Mouse (Mus musculus) CH12.LX (cell line): ENCODE measurements around the gene Zfp184. TPM values are rescaled to one million over a fixed set of nuclear protein-coding genes. Genes with fewer than 3 reads are reported as not detected.

Source experiments
- DNase-seq: peaks from one replicate; pipeline ENCODE4 v3.0.0-alpha.2; 2013; ENCODE audit errors: extremely low read depth
- H3K27ac ChIP-seq: 2 replicates; pipeline ENCODE4 v1.5.1; 2012; ENCODE audit warnings: low read depth, mild to moderate bottlenecking, control low read depth, moderate library complexity; ENCODE audit not compliant: insufficient read depth
- H3K27me3 ChIP-seq: replicated peaks from 2 replicates; pipeline ENCODE3; 2012; ENCODE audit warnings: inconsistent platforms
- H3K36me3 ChIP-seq, 2 experiments: replicated peaks in 1 of 2; 2 replicates each; pipeline versions ENCODE3 to v1.6.1; 2012; ENCODE audit warnings: inconsistent platforms in 1 of 2, low read length in 1 of 2, mild to moderate bottlenecking in 1 of 2, mixed read lengths in 1 of 2, moderate library complexity in 1 of 2; ENCODE audit not compliant: control insufficient read depth in 1 of 2, insufficient read depth in 1 of 2
- H3K4me1 ChIP-seq, 2 experiments: 2 replicates each; pipeline ENCODE4 v1.6.1; 2012; ENCODE audit warnings: inconsistent platforms in 1 of 2, moderate library complexity in 1 of 2; ENCODE audit not compliant: insufficient read depth in 2 of 2, control insufficient read depth in 1 of 2
- H3K4me2 ChIP-seq: 2 replicates; pipeline ENCODE4 v1.6.1; 2012; ENCODE audit warnings: low read depth, mild to moderate bottlenecking, control low read depth; ENCODE audit not compliant: poor library complexity, insufficient read depth, severe bottlenecking
- H3K4me3 ChIP-seq, 3 experiments: fragments of 150-350 bp in 1 of 3; sonication (generic) in 1 of 3; replicated peaks in 1 of 3; 2 replicates each; pipeline versions ENCODE3 to v1.5.1; 2011 to 2012; ENCODE audit warnings: low read depth in 2 of 3, low read length in 2 of 3, mild to moderate bottlenecking in 2 of 3, moderate library complexity in 2 of 3, control low read depth in 1 of 3, improper control_type of control experiment in 1 of 3, inconsistent platforms in 1 of 3, mixed read lengths in 1 of 3; ENCODE audit not compliant: poor library complexity in 1 of 3
- H3K79me2 ChIP-seq: replicated peaks from 2 replicates; pipeline ENCODE4 v1.6.1; 2012; ENCODE audit warnings: mild to moderate bottlenecking, moderate library complexity; ENCODE audit not compliant: control insufficient read depth, poor library complexity, insufficient read depth, severe bottlenecking; ENCODE audit errors: extremely low read depth
- H3K9ac ChIP-seq: 2 replicates; pipeline ENCODE4 v1.6.1; 2012; ENCODE audit warnings: low read depth, mild to moderate bottlenecking, control low read depth, moderate library complexity; ENCODE audit not compliant: insufficient read depth
- H3K9me3 ChIP-seq: replicated peaks from 2 replicates; pipeline ENCODE3; 2012; ENCODE audit warnings: low read length, inconsistent platforms, mixed read lengths
- CHD1 ChIP-seq: IDR thresholded peaks from 2 replicates; pipeline ENCODE4 v1.6.1; 2012; ENCODE audit warnings: low read depth, low read length, improper control_type of control experiment, inconsistent platforms
- CTCF ChIP-seq, 2 experiments: IDR thresholded peaks in 1 of 2; conservative IDR thresholded peaks in 1 of 2; 2 replicates each; pipeline ENCODE4 v1.5.1; 2011 to 2012; ENCODE audit warnings: low read depth in 2 of 2, low read length in 2 of 2, improper control_type of control experiment in 1 of 2, inconsistent platforms in 1 of 2, mild to moderate bottlenecking in 1 of 2, moderate library complexity in 1 of 2
- E2F4 ChIP-seq: IDR thresholded peaks from 2 replicates; pipeline ENCODE4 v1.6.1; 2011; ENCODE audit warnings: low read depth, low read length, improper control_type of control experiment; ENCODE audit not compliant: insufficient replicate concordance
- ELF1 ChIP-seq: IDR thresholded peaks from 2 replicates; pipeline ENCODE4 v1.6.1; 2014; ENCODE audit warnings: low read depth, mild to moderate bottlenecking, inconsistent platforms, low read length, improper control_type of control experiment
- GABPA ChIP-seq: IDR thresholded peaks from 2 replicates; pipeline ENCODE4 v1.6.1; 2012; ENCODE audit warnings: low read depth, low read length, improper control_type of control experiment, inconsistent platforms; ENCODE audit not compliant: insufficient replicate concordance
- HCFC1 ChIP-seq: IDR thresholded peaks from 2 replicates; pipeline ENCODE4 v1.6.1; 2012; ENCODE audit warnings: low read depth, mild to moderate bottlenecking, inconsistent platforms, low read length, improper control_type of control experiment
- KAT2A ChIP-seq: IDR thresholded peaks from 2 replicates; pipeline ENCODE4 v1.6.1; 2012; ENCODE audit warnings: low read length, improper control_type of control experiment, inconsistent platforms; ENCODE audit not compliant: insufficient replicate concordance
- MAFK ChIP-seq: IDR thresholded peaks from 2 replicates; pipeline ENCODE4 v1.6.1; 2011; ENCODE audit warnings: low read length, improper control_type of control experiment; ENCODE audit not compliant: insufficient replicate concordance
- MAZ ChIP-seq: IDR thresholded peaks from 2 replicates; pipeline ENCODE4 v1.6.1; 2012; ENCODE audit warnings: low read depth, mild to moderate bottlenecking, inconsistent platforms, low read length, improper control_type of control experiment, moderate library complexity
- MEF2A ChIP-seq: IDR thresholded peaks from 2 replicates; pipeline ENCODE4 v1.6.1; 2014; ENCODE audit warnings: low read depth, mild to moderate bottlenecking, inconsistent platforms, low read length, improper control_type of control experiment, borderline replicate concordance
- MYC ChIP-seq: IDR thresholded peaks from 2 replicates; pipeline ENCODE4 v1.6.1; 2011; ENCODE audit warnings: low read depth, mild to moderate bottlenecking, improper control_type of control experiment, low read length
- NRF1 ChIP-seq: IDR thresholded peaks from 2 replicates; pipeline ENCODE4 v1.6.1; 2014; ENCODE audit warnings: low read depth, mild to moderate bottlenecking, inconsistent platforms, low read length, improper control_type of control experiment, moderate library complexity
- POLR2A ChIP-seq: IDR thresholded peaks from 2 replicates; pipeline ENCODE4 v1.6.1; 2011; ENCODE audit warnings: low read depth, mild to moderate bottlenecking, improper control_type of control experiment, low read length
- POLR2AphosphoS2 ChIP-seq: IDR thresholded peaks from 2 replicates; pipeline ENCODE4 v1.6.1; 2011; ENCODE audit warnings: low read depth, low read length, improper control_type of control experiment
- SMC3 ChIP-seq: IDR thresholded peaks from 2 replicates; pipeline ENCODE4 v1.6.1; 2011; ENCODE audit warnings: low read depth, low read length, improper control_type of control experiment
- TBP ChIP-seq: conservative IDR thresholded peaks from 2 replicates; pipeline ENCODE4 v1.6.1; 2011; ENCODE audit warnings: low read depth, low read length, improper control_type of control experiment
- TCF12 ChIP-seq: IDR thresholded peaks from 2 replicates; pipeline ENCODE4 v1.6.1; 2014; ENCODE audit warnings: low read depth, mild to moderate bottlenecking, inconsistent platforms, low read length, improper control_type of control experiment
- UBTF ChIP-seq: IDR thresholded peaks from 2 replicates; pipeline ENCODE4 v1.6.1; 2012; ENCODE audit warnings: low read depth, mild to moderate bottlenecking, inconsistent platforms, low read length, improper control_type of control experiment, moderate library complexity
- USF1 ChIP-seq: IDR thresholded peaks from 2 replicates; pipeline ENCODE4 v1.6.1; 2014; ENCODE audit warnings: low read depth, mild to moderate bottlenecking, inconsistent platforms, low read length, improper control_type of control experiment
- ZKSCAN1 ChIP-seq: IDR thresholded peaks from 2 replicates; pipeline ENCODE4 v1.6.1; 2012; ENCODE audit warnings: low read depth, inconsistent platforms, low read length, improper control_type of control experiment, borderline replicate concordance
- ZNF384 ChIP-seq: IDR thresholded peaks from 2 replicates; pipeline ENCODE4 v1.6.1; 2012; ENCODE audit warnings: low read depth, low read length, improper control_type of control experiment, inconsistent platforms
- dilution Hi-C: fragments of 300-500 bp; cut with MboI; formaldehyde crosslinking; loops from 2 replicates; pipeline ENCODE4 v1.14.3; 2020; ENCODE audit warnings: low sequenced_read_pairs; ENCODE audit not compliant: extremely low pct_unique_long_range_greater_than_20kb, extremely low pct_ligation_motif_present
- in situ Hi-C: fragments of 300-500 bp; cut with MboI; formaldehyde crosslinking; loops from 3 replicates; pipeline ENCODE4 v1.14.3; 2019; ENCODE audit warnings: low sequenced_read_pairs, low pct_ligation_motif_present, low pct_unique_long_range_greater_than_20kb, mixed read lengths
- polyA plus RNA-seq: library from polyadenylated mRNA; unstranded; fragments of >175 nt; gene quantifications from 2 replicates; pipeline ENCODE4 v1.2.1, GENCODE M21; 2012; ENCODE audit warnings: low read depth; ENCODE audit not compliant: insufficient read length
- total RNA-seq, 2 experiments: library from RNA; depleted of rRNA; stranded (reverse); fragments of 300-350 nt in 1 of 2; fragments of >200 nt in 1 of 2; gene quantifications; 2 replicates each; pipeline ENCODE4 v1.2.3; 2012 to 2014

Zfp184 gene
- total and polyA plus RNA-seq, 3 experiments: 0.79 to 3.1 (median 2.0) TPM

DNA sequence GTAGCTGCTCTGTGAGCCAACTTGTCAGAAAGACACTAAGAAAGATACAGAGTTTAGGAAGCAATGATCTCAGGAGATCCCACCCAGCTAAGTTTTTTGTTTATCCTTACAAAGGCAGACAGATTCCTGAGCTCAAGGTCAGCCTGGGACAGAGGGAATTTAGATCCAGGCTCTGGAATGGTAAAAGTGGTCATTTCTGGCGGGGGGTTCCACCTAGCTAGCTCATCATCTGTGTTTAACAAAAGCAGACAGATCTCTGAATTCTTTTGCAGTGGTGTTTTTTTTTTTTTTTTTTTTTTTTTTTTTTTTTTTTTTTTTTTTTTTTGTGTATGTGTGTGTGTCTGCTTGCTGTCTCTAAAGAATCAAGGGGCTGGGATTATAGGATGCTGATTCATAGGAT is 24.4 kb downstream of the Zfp184 start:
- H3K79me2 ChIP-seq: no peaks in the 10 kb centered on the region
- H3K36me3 ChIP-seq: no peaks in the 10 kb centered on the region
- H3K27ac ChIP-seq: no peak overlapping the region
- in situ Hi-C loops: no loop called here
- H3K9ac ChIP-seq: no peak overlapping the region
- peaks cover 0 to 5% of the 10 kb centered on the region in 2 experiments; a peak in 2 of 4 replicates for H3K4me1 ChIP-seq
- TF ChIP-seq MYC (no peak), KAT2A (no peak), HCFC1 (no peak), POLR2AphosphoS2 (no peak), ZKSCAN1 (no peak), UBTF (no peak), MAZ (no peak), SMC3 (no peak), POLR2A (no peak)
- TF ChIP-seq, all 38 proteins: peak for 0
- Histone ChIP-seq H3K27me3 (peaks cover 2% of the 10 kb centered on the region), H3K4me2 (no peak overlapping the region), H3K4me3 (no peak overlapping the region), H3K9me3 (no peaks in the 10 kb centered on the region)
- dilution Hi-C loops: no loop called here
- no peak for DNase-seq

DNA sequence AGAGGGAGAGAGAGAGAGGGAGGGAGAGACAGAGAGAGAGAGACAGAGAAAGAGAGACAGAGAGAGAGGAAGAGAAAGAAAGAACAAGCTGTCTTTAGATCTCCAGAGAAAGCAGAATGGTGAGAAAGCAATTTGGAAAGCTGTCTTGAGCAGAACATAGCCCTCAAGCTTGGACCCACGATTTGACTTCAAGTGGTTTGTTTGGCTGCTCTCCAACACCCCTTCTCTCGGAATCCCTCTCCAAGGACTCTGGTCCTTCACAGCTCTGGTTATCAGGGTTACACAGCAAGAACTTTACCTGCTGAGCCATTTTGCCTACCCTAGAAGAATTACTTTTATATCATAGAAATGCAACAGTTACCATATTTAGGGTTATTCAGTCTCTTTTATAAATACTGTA is 24.9 kb downstream of the Zfp184 start:
- TF ChIP-seq MEF2A (no peak), MAZ (no peak), CHD1 (no peak), ZNF384 (no peak), USF1 (no peak), TBP (no peak), GABPA (no peak)
- TF ChIP-seq, all 38 proteins: peak for 0
- no peak for DNase-seq

DNA sequence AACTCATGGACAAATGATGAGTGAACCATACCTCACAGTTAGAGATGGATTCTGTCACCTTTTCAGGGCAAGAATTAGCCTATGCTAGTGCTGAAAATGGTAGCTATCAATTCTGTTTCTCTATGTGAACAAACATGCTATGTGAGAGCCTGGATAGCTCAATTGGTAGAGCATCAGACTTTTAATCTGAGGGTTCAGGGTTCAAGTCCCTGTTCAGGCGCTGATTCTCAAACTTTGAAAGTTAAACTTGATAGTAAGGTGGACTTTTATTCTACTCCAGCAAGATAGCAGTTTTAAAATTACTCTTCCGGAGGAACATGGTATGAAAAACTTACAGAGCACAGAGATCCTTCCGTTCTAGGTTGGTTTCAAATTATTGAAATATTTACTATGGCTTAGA is 26.7 kb downstream of the Zfp184 start:
- peaks cover 2% of the 10 kb centered on the region for H3K27me3 ChIP-seq
- no peaks in the 10 kb centered on the region for H3K9me3 ChIP-seq
- peak; percentile 79 for DNase-seq
- H3K4me1 ChIP-seq: peaks cover 0 to 5% of the 10 kb centered on the region in 2 experiments; a peak in 2 of 4 replicates
- H3K36me3 ChIP-seq: no peaks in the 10 kb centered on the region
- TF ChIP-seq ELF1 (peak; percentile 87), TBP (peak; percentile 100), NRF1 (peak; percentile 41; the same call in 1 of the 2 replicates), E2F4 (peak; percentile 84; the same call in 1 of the 2 replicates), TCF12 (no peak), CTCF (conservative IDR thresholded peaks at IDR 0.05 in 1 of 2, IDR thresholded peaks at IDR 0.05 in 1 of 2; ENCODE audit: low read depth in 2 of 2, low read length in 2 of 2) (no peak), MAFK (peak; percentile 93)
- no peak overlapping the region for H3K9ac ChIP-seq
- no peak overlapping the region; the same call in 1 of the 2 replicates for H3K4me2 ChIP-seq
- H3K79me2 ChIP-seq: no peaks in the 10 kb centered on the region
- dilution Hi-C loops (no loop called here), in situ Hi-C loops (no loop called here)
- H3K4me3 ChIP-seq: no peak overlapping the region
- H3K27ac ChIP-seq: no peak overlapping the region

More for the DNA sequence above, 24.9 kb downstream of the Zfp184 start:
- H3K9ac ChIP-seq: no peak overlapping the region
- no peaks in the 10 kb centered on the region for H3K36me3 ChIP-seq
- peaks cover 2% of the 10 kb centered on the region for H3K27me3 ChIP-seq
- H3K4me2 ChIP-seq: no peak overlapping the region
- in situ Hi-C loops (no loop called here), dilution Hi-C loops (no loop called here)
- H3K79me2 ChIP-seq: no peaks in the 10 kb centered on the region
- H3K27ac ChIP-seq: no peak overlapping the region
- H3K4me1 ChIP-seq: peaks cover 0 to 5% of the 10 kb centered on the region in 2 experiments; a peak in 2 of 4 replicates
- no peak overlapping the region for H3K4me3 ChIP-seq
- H3K9me3 ChIP-seq: no peaks in the 10 kb centered on the region
